Mouse (Mus musculus): Measurements from ENCODE around the gene Gm10320. TPM values are rescaled to one million over a fixed set of nuclear protein-coding genes. Genes with fewer than 3 reads are reported as not detected.

Gm10320 gene
- polyA plus RNA-seq, 1 experiment: 1.8 TPM

Other genes starting within 250 kb of the Gm10320 start
- 7.3 TPM for gene Utp15, start 229.0 kb downstream of the Gm10320 start, polyA plus RNA-seq (2012; fragmentation: generic; extraction: Trizol)
- gene Ankra2, start 228.9 kb downstream of the Gm10320 start, polyA plus RNA-seq (2012; fragmentation: generic; extraction: Trizol): 9.0 TPM
- gene Gm21976, start 212.1 kb downstream of the Gm10320 start, polyA plus RNA-seq (2012; fragmentation: generic; extraction: Trizol): not detected
- 1,134 TPM for gene Btf3, start 175.0 kb downstream of the Gm10320 start, polyA plus RNA-seq (2012; fragmentation: generic; extraction: Trizol)
- gene Foxd1, start 137.8 kb downstream of the Gm10320 start, polyA plus RNA-seq (2012; fragmentation: generic; extraction: Trizol): 0.37 TPM
- gene Tmem174, start 145.4 kb upstream of the Gm10320 start, polyA plus RNA-seq (2012; fragmentation: generic; extraction: Trizol): not detected
- 3.5 TPM for gene Tmem171, start 202.8 kb upstream of the Gm10320 start, polyA plus RNA-seq (2012; fragmentation: generic; extraction: Trizol)